In the genomic region with DNA sequence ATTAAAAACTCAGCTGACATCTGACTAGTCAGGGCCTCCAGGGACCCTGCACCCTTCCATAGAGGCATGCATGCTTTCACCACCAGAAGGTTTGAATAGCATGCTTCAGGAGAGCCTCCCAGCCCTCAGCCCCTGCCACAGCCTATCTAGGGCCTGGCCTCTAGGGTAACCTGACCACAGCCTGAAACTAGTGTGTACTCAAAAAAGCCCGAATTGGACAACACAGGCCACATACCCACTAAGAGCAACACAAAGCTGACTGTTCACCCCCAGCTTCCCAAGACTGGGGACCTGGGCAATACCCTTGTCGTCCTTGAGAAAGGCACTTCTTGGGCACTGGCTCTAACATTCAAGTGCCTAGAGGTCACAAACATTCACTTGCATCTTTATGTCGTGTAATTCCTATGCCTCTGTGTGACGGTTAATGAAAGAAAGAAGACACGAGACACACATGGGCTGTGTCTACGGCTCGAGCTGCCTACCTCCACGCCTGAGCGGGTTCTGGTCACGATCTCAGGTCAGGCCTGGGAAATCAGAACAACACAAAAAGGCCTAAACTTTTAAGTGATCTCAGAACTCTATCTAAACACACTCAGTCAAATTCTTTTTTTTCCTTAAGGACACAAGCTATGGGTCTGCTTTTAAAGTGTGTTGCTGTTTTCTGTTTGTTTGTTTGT, we compare ENCODE assay signal across 15 mouse cellular contexts. TPM values are rescaled to one million over a fixed set of nuclear protein-coding genes. Genes with fewer than 3 reads are reported as not detected.
A peak's percentile ranks its signal among the peaks of the same experiment; 100 is the strongest.
DNase-seq lines count a peak whose midpoint lies in the region; ATAC-seq lines count a peak whose summit lies in the region.
"Had no signal": no experiment of that assay in that cellular context is flagged by ENCODE, and none has a peak within 500 bp of the region (broad histone marks: within the 10 kb centered on the region; RNA-seq: fewer than 3 reads in every experiment).

No protein-coding gene starts in this region.

- H3K27ac ChIP-seq in kidney, embryonic 14.5 days (ENCODE audit: low read depth, low read length): no peak overlapping the region
- H3K27ac ChIP-seq in heart, embryonic 15.5 days: peak overlapping the region; percentile 70
- H3K27ac ChIP-seq: forebrain, embryonic 15.5 days; hindbrain, embryonic 10.5 days; liver, embryonic 14.5 days; macrophage had no signal

- ATAC-seq in kidney, embryonic 14.5 days (ENCODE audit: low FRiP score, low TSS enrichment): peak; percentile 54; the same call in 1 of the 2 replicates
- 0 out of 2 replicates have a peak, but pooled peaks have one; percentile 19 for ATAC-seq in heart, embryonic 15.5 days (replicated peaks; ENCODE audit: insufficient number of reproducible peaks, insufficient read depth, low FRiP score, low read depth)
- ATAC-seq: forebrain, embryonic 15.5 days; intestine, postnatal 0 days had no signal

- peaks cover 20% of the 10 kb centered on the region; the same call in 1 of the 2 replicates for H3K4me1 ChIP-seq in kidney, embryonic 14.5 days (ENCODE audit: control insufficient read depth, insufficient read depth, low read length)
- H3K4me1 ChIP-seq in heart, embryonic 15.5 days (replicated peaks): peaks cover 76% of the 10 kb centered on the region
- H3K4me1 ChIP-seq: forebrain, embryonic 15.5 days had no signal

- H3K36me3 ChIP-seq in kidney, embryonic 14.5 days (ENCODE audit: control insufficient read depth, insufficient read depth, low read length): no peaks in the 10 kb centered on the region
- H3K36me3 ChIP-seq in heart, embryonic 15.5 days: no peaks in the 10 kb centered on the region
- H3K36me3 ChIP-seq: forebrain, embryonic 15.5 days; hindbrain, embryonic 10.5 days had no signal

- no peak overlapping the region for H3K4me3 ChIP-seq in kidney, embryonic 14.5 days (ENCODE audit: low read length)
- no peak overlapping the region for H3K4me3 ChIP-seq in heart, embryonic 15.5 days
- H3K4me3 ChIP-seq: forebrain, embryonic 15.5 days; hindbrain, embryonic 10.5 days had no signal

- no peak overlapping the region for H3K4me2 ChIP-seq in kidney, embryonic 14.5 days (replicated peaks; ENCODE audit: low read depth, low read length)
- H3K4me2 ChIP-seq in heart, embryonic 15.5 days: no peak overlapping the region
- H3K4me2 ChIP-seq: forebrain, embryonic 15.5 days had no signal

- H3K9ac ChIP-seq in kidney, embryonic 14.5 days (ENCODE audit: low read depth, low read length): no peak overlapping the region
- no peak overlapping the region for H3K9ac ChIP-seq in heart, embryonic 15.5 days
- H3K9ac ChIP-seq: forebrain, embryonic 15.5 days; liver, embryonic 14.5 days had no signal

- no peaks in the 10 kb centered on the region for H3K27me3 ChIP-seq in kidney, embryonic 14.5 days (ENCODE audit: control insufficient read depth, insufficient read depth, low read length)
- no peaks in the 10 kb centered on the region for H3K27me3 ChIP-seq in heart, embryonic 15.5 days
- H3K27me3 ChIP-seq: forebrain, embryonic 15.5 days had no signal

- DNase-seq in heart, adult 11 months: peak; percentile 92
- DNase-seq in heart, postnatal 36 days: no peak
- no peak for DNase-seq in kidney, adult 9 months
- peak; percentile 64 for DNase-seq in A20 (ENCODE audit: low read depth, low spot score)
- DNase-seq in cerebellum, adult 18-20 months: no peak
- DNase-seq in cerebellum, postnatal 14 days: no peak
- DNase-seq: adrenal gland, postnatal 36 days; cerebellum, adult 11 months had no signal

- H3K9me3 ChIP-seq in kidney, embryonic 14.5 days (ENCODE audit: control insufficient read depth, low read length): no peaks in the 10 kb centered on the region
- no peaks in the 10 kb centered on the region for H3K9me3 ChIP-seq in heart, embryonic 15.5 days (replicated peaks)
- H3K9me3 ChIP-seq: forebrain, embryonic 15.5 days; hindbrain, embryonic 10.5 days had no signal

- WGBS in kidney, embryonic 14.5 days: 43% methylated on average over 10 of the region's 10 CpGs
- WGBS in heart, embryonic 15.5 days: 73% methylated on average over 10 of the region's 10 CpGs

- intact Hi-C loops in heart, postnatal 36 days (cut with DNase I): no loop called here

RNA-seq across cellular contexts. Expression of a gene that starts 14.8 kb away (rescaled TPM):
- total RNA-seq in heart, postnatal 36 days (2021): 10 to 100 TPM; 66.7 to 70.2 TPM
- 57.1 and 67.6 TPM in 2 replicates for polyA plus RNA-seq in kidney, embryonic 14.5 days (2014; fragmentation: Nextera tagmentation; extraction: Ambion mirVana)
- polyA plus RNA-seq in heart, embryonic 15.5 days (2015; fragmentation: Nextera tagmentation; extraction: Ambion mirVana): 49.4 and 52.0 TPM in 2 replicates

RNA-seq across cellular contexts. Expression of a gene that starts 30.6 kb away (rescaled TPM):
- 100 to 1,000 TPM; 137 to 165 TPM for total RNA-seq in heart, postnatal 36 days (2021)
- 300 and 331 TPM in 2 replicates for polyA plus RNA-seq in kidney, embryonic 14.5 days (2014; fragmentation: Nextera tagmentation; extraction: Ambion mirVana)
- polyA plus RNA-seq in heart, embryonic 15.5 days (2015; fragmentation: Nextera tagmentation; extraction: Ambion mirVana): 170 and 171 TPM in 2 replicates

Comparison
In these comparisons a context has a peak if more than half of its experiments do, and no peak if none do; other contexts are left out.
1. DNase-seq: peak in heart, adult 11 months (single experiment) and A20 (single experiment); none in heart, postnatal 36 days (0 of 2), kidney, adult 9 months (single experiment), cerebellum, adult 18-20 months (0 of 2) and cerebellum, postnatal 14 days (0 of 2).